Mouse (Mus musculus) ES-Bruce4 (cell line): ENCODE results near the gene Tnfsf8.

ENCODE experiments used
- CTCF ChIP-seq: IDR thresholded peaks from one replicate; pipeline ENCODE4 v1.8.1; 2011; ENCODE audit warnings: low read depth, low read length
- EP300 ChIP-seq: IDR thresholded peaks from 2 replicates; pipeline ENCODE4 v1.6.1; 2011; ENCODE audit warnings: low read depth, low read length; ENCODE audit not compliant: insufficient read depth
- POLR2A ChIP-seq: IDR thresholded peaks from one replicate; pipeline ENCODE4 v1.8.1; 2011; ENCODE audit warnings: low read length; ENCODE audit not compliant: insufficient read depth

DNA sequence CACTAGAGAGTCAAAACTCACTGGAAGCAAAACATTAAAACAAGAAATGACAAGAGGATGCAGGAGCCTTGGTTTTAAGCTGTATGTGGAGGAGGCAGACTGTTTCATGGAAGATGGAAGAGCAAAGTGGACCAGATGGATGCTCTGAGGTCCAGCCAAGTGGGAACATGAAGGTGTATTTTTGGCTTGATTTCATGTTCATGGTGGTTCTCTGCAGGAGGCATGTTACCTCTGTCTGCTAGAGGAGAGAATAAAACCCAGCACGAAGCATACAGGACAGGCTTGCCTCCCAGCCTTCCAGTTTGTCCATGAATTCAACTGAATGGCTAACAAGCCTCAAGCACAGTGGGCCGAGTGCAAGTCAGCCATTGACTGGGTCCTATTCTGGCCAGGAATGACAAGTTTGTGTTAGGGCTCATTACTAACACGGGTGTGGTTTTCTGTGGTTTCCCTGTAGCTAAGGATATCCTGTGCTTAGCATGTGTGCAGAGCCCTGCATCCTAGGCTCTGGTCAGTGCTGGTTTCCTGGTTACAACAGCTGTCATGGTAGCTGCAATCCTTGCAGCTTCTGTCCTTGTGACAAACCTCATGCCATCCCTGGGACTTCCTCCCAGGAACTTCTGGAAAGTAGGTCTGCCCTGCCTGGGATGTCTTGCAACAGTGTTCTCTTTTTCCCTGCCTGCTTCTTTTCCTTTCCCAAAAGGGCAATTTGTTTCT lies 14.1 kb downstream of the Tnfsf8 start:
- no peak for TF ChIP-seq POLR2A
- no peak for TF ChIP-seq CTCF
- TF ChIP-seq EP300: no peak
